Mouse (Mus musculus) cortical plate, adult 2 months (tissue): ENCODE measurements around the gene Gm10643.

Experiments
- CTCF ChIP-seq: fragments of 200-500 bp; IDR thresholded peaks from 2 replicates; pipeline ENCODE4 v1.5.1; 2011; ENCODE audit warnings: mild to moderate bottlenecking, control low read depth, low read length; ENCODE audit not compliant: insufficient read depth; ENCODE audit errors: extremely low read depth
- POLR2A ChIP-seq: fragments of 200-500 bp; IDR thresholded peaks from 2 replicates; pipeline ENCODE4 v1.6.1; 2011; ENCODE audit warnings: mild to moderate bottlenecking, low read length, control low read depth; ENCODE audit not compliant: insufficient read depth; ENCODE audit errors: extremely low read depth

DNA sequence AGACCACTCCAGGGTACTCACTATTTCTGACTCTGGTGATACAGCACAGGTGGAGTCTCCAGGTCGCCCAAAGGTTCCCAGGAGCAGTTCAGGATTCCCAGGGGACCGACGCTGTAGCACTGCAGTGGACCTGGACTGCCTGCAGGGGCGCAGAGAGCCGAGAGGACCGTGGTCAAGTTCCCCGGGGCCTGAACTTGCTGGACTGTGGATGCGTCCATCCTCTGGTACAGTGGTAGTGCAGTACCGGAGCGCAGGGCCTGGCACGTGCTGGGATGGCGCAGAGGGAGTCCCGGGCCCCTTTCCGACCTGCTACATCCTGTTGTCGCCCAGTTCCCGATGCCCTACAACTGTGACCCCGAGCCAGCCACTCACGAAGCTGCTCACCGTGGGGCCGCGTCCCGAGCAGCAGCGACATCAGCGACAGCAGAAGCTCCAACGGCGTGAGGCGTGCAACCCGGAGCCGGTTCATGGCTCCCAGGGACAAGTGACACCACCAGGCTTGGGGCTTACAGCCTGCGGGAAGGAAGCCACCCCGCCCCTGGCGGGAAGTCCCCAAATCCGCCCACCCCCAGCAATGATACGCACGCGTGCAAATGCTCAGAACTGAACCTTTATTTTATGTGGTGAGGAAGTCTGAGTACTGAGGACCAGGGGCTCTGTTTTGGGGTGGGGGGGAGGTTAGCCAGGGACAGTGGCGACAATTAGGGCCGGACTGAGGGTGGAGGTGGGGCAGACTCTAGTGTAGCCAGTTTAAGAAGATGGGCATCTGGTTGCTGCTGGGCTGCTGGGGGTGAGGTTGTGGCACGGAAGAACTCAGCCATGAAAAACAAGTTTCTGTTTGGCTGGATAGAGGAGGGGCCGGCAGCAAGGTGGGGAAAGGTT lies 22.6 kb downstream of the Gm10643 start, which contains the start of gene Il27ra:
- TF ChIP-seq POLR2A = no peak
- TF ChIP-seq CTCF = peak; percentile 49
